Mouse (Mus musculus): Measurements from ENCODE around the gene Stk11.

DNA sequence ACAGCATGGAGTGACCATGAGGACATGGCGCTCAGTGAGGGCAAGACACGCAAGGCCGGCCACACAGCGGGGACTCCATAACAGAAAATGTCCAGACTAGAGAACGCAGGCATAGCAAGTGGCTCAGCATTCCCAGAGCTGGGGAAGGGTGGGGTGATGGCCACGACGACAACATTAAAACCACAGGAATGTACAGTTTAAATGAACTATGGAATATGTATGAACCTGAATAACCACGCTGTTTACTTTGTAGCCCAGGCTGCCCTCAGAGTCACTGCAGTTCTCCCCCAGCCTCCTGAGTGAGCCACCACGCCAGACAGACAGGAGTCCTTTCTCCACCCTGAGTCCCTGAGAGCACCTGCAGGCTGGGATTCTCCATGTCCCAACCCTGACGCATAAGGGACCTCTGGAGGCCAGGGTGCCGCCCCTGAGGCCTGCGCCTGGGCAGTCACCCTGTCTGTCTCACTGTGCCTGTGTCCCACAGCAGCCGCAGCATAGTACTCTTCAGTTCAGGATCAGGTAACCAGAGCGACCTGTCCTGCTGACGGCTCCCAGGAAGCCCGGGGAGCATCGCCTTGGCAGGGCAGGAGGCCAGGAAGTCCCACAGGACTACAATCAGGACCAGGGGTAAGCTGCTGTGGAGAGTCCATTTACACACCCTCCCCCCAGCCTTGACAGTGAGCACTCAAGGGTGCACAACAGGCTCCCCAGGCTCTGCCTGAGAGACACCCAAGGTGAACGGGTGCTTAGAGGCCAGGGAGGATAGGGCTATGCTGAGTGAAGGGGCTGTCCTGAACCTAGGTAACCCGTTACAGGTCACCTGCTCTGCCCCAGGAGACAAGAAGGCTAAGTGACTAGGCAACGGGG lies 42.7 kb upstream of the Stk11 start:
- TF ChIP-seq CTCF (IDR thresholded peaks at IDR 0.05; ENCODE audit: low read depth, low read length) (no peak), GATA2 (IDR thresholded peaks at IDR 0.05; ENCODE audit: borderline replicate concordance, low read depth, low read length) (no peak), TAL1 (conservative IDR thresholded peaks at IDR 0.05; ENCODE audit: low read depth, low read length) (no peak), GATA1 (IDR thresholded peaks at IDR 0.05; ENCODE audit: borderline replicate concordance, low read length) (no peak)
